Mouse (Mus musculus) spleen, adult 2 months (tissue): Measurements from ENCODE around the gene Panx2.

Source experiments
- CTCF ChIP-seq: fragments of 200-500 bp; IDR thresholded peaks from 2 replicates; pipeline ENCODE4 v1.5.1; 2011; ENCODE audit warnings: mild to moderate bottlenecking, inconsistent platforms; ENCODE audit not compliant: insufficient read depth, insufficient read length, insufficient replicate concordance; ENCODE audit errors: extremely low read depth
- POLR2A ChIP-seq: fragments of 200-500 bp; IDR thresholded peaks from 2 replicates; pipeline ENCODE4 v1.6.1; 2011; ENCODE audit warnings: low read depth, low read length, inconsistent platforms

- no peak for TF ChIP-seq POLR2A
- no peak for TF ChIP-seq CTCF
Observed at GRCm38 (mm10) chr15:89063001-89063400, 3.5 kb downstream of the Panx2 start.
